Mouse (Mus musculus): ENCODE data around the gene 2310033P09Rik. TPM values are rescaled to one million over a fixed set of nuclear protein-coding genes. Genes with fewer than 3 reads are reported as not detected.

2310033P09Rik gene
- polyA plus RNA-seq, 1 experiment from 2014 or later, result 41.3 TPM

DNA sequence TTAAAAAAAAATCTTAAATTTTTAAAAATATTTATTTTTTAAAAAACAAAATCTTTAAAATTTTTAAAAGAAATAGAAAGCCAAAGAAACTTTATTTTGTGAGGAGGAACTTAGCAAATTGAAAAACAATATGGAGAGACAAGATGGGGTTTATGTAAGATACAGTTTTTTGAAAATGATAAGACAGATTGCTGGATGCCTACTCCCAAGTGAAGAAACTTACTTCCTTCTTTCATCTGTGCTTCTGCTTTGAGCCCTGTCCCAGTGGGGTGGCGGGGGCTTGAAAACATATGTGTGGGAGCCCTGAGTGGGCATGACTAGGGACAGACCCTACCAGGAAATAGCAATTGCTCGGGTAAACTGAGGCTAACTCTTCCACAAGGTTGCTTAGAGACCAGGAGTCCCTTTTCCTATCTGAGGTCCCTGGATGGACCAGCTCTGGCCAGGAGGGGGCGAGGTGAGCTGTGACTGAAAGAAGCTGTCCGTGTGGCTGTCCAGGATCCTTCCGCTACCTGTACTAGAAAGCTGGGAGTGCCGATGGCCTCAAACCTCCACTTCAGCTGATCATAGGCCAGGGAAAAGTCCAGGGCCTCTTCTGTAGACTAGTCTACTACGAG lies 22.1 kb downstream of the 2310033P09Rik start:
- H3K36me3 ChIP-seq (ENCODE audit: control insufficient read depth, insufficient read depth, low read length), result no peaks in the 10 kb centered on the region
- no peaks in the 10 kb centered on the region for H3K9me3 ChIP-seq (ENCODE audit: control insufficient read depth, low read length)
- no peak overlapping the region for H3K4me2 ChIP-seq
- 13% methylated on average over 7 of the region's 7 CpGs for WGBS
- H3K27ac ChIP-seq (ENCODE audit: low read depth, low read length), result no peak overlapping the region
- peak; percentile 74 for DNase-seq (ENCODE audit: low spot score)
- no peak overlapping the region for H3K9ac ChIP-seq (ENCODE audit: low read depth, low read length)
- no peak for ATAC-seq (replicated peaks; ENCODE audit: low FRiP score)
- peaks cover 23% of the 10 kb centered on the region for H3K4me1 ChIP-seq (replicated peaks; ENCODE audit: control insufficient read depth, insufficient read depth, low read length)
- H3K27me3 ChIP-seq (replicated peaks; ENCODE audit: control insufficient read depth, insufficient read depth, low read length), result no peaks in the 10 kb centered on the region
- no peak overlapping the region for H3K4me3 ChIP-seq (ENCODE audit: low read depth, low read length)

DNA sequence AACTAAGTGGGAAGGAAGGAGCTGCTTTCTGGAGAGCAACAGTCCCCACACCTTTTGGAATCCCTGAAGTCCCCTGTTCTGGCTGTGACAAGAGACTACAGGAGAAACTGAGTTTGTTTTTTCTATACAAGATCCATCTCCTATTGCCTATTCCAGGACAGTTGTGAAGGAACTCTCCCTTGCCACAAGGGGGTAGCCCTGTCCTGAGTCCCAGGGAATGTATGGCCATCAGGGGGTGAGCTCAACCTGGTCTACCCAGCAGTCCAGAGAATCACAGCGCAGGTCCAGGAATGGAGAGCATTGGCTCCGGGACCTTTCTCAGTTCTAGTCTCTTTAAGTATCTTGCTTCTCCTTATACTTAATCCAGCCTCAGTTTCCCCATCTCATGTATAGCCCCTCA lies 24.7 kb downstream of the 2310033P09Rik start:
- no peak overlapping the region for H3K4me3 ChIP-seq (ENCODE audit: low read depth, low read length)
- WGBS, result 60% methylated on average over 2 of the region's 2 CpGs

DNA sequence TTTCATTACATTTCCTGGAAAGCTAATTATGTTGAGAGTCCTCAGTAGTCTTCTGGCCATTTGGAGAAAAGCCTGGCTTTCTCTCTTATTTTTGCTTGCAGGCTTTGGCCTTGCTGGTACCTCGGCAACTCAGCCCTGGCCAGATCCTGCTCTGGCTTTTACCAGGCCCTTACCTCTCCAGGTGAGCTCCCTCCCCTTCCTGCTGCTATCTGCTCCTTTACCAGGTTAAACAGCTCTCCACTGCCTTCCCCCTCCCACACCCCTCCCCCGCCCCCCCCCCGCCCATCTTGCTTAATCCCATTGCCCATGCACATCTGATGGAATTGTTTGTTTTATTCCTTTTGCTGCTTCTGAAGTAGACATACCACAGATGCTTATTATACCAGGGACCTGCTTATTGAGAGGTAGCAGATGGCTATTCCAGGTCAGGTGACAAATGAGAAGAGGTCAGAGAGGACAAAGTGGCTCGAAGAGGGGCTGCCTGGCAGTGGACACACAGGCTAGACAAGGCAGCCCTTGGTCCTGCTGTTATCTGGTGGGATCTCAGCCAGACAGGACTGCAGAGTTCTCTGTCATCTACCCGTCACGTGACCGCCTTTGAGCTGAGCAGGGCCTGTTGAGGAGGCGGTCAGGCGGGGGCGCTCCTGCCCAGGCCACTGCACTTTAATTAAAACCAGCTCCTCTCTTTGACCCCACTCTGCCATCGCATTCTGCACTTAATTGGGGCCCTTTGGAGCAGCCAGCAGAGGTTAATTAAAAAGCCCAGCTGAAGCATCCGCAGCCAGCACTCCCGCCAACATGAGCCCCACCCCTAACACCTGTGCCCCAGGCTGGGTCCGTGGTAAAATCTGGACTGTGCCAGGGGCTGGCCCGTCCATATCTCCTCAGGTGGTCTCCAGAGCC lies 30.7 kb downstream of the 2310033P09Rik start:
- H3K27me3 ChIP-seq (replicated peaks; ENCODE audit: control insufficient read depth, insufficient read depth, low read length), result peaks cover 42% of the 10 kb centered on the region
- 7% methylated on average over 15 of the region's 15 CpGs for WGBS
- no peak overlapping the region for H3K9ac ChIP-seq (ENCODE audit: low read depth, low read length)
- H3K4me3 ChIP-seq (ENCODE audit: low read depth, low read length), result no peak overlapping the region
- ATAC-seq (replicated peaks; ENCODE audit: low FRiP score) (peak; percentile 72), DNase-seq (ENCODE audit: low spot score) (peak; percentile 54)
- H3K36me3 ChIP-seq (ENCODE audit: control insufficient read depth, insufficient read depth, low read length), result no peaks in the 10 kb centered on the region
- no peak overlapping the region for H3K27ac ChIP-seq (ENCODE audit: low read depth, low read length)
- 0 out of 2 replicates have a peak, but pooled peaks cover 2% of the 10 kb centered on the region for H3K4me1 ChIP-seq (replicated peaks; ENCODE audit: control insufficient read depth, insufficient read depth, low read length)
- no peaks in the 10 kb centered on the region for H3K9me3 ChIP-seq (ENCODE audit: control insufficient read depth, low read length)
- H3K4me2 ChIP-seq, result no peak overlapping the region

More for the DNA sequence above, 24.7 kb downstream of the 2310033P09Rik start:
- H3K27me3 ChIP-seq (replicated peaks; ENCODE audit: control insufficient read depth, insufficient read depth, low read length), result no peaks in the 10 kb centered on the region
- H3K36me3 ChIP-seq (ENCODE audit: control insufficient read depth, insufficient read depth, low read length), result no peaks in the 10 kb centered on the region
- H3K9me3 ChIP-seq (ENCODE audit: control insufficient read depth, low read length), result no peaks in the 10 kb centered on the region
- DNase-seq (ENCODE audit: low spot score), result no peak
- no peak for ATAC-seq (replicated peaks; ENCODE audit: low FRiP score)
- no peak overlapping the region for H3K9ac ChIP-seq (ENCODE audit: low read depth, low read length)
- no peak overlapping the region for H3K4me2 ChIP-seq
- H3K4me1 ChIP-seq (replicated peaks; ENCODE audit: control insufficient read depth, insufficient read depth, low read length), result peaks cover 7% of the 10 kb centered on the region
- H3K27ac ChIP-seq (ENCODE audit: low read depth, low read length), result no peak overlapping the region

DNA sequence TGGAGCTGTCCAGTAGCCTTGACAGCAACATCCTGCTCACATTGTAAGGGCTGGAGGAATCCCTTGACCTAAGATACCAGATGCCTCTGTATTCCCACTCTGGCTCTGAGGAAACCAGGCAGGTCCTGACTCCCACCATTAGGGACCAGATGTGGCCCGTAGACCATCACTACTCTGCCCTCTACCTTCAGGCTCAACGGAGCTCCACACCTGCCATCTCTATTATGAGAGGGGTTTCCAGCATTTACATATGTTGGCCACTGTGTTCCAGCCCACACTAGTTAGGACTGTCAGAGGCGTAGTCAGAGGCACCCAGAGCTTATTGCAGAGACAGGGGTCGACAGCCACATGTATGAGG lies 31.3 kb downstream of the 2310033P09Rik start:
- no peak overlapping the region for H3K4me2 ChIP-seq
- no peak overlapping the region for H3K27ac ChIP-seq (ENCODE audit: low read depth, low read length)
- peaks cover 48% of the 10 kb centered on the region for H3K27me3 ChIP-seq (replicated peaks; ENCODE audit: control insufficient read depth, insufficient read depth, low read length)
- WGBS, result 52% methylated on average over 4 of the region's 4 CpGs
- 0 out of 2 replicates have a peak, but pooled peaks cover 2% of the 10 kb centered on the region for H3K4me1 ChIP-seq (replicated peaks; ENCODE audit: control insufficient read depth, insufficient read depth, low read length)
- H3K9ac ChIP-seq (ENCODE audit: low read depth, low read length), result no peak overlapping the region
- no peaks in the 10 kb centered on the region for H3K36me3 ChIP-seq (ENCODE audit: control insufficient read depth, insufficient read depth, low read length)
- H3K4me3 ChIP-seq (ENCODE audit: low read depth, low read length), result no peak overlapping the region
- ATAC-seq (replicated peaks; ENCODE audit: low FRiP score) (no peak), DNase-seq (ENCODE audit: low spot score) (no peak)
- H3K9me3 ChIP-seq (ENCODE audit: control insufficient read depth, low read length), result no peaks in the 10 kb centered on the region

DNA sequence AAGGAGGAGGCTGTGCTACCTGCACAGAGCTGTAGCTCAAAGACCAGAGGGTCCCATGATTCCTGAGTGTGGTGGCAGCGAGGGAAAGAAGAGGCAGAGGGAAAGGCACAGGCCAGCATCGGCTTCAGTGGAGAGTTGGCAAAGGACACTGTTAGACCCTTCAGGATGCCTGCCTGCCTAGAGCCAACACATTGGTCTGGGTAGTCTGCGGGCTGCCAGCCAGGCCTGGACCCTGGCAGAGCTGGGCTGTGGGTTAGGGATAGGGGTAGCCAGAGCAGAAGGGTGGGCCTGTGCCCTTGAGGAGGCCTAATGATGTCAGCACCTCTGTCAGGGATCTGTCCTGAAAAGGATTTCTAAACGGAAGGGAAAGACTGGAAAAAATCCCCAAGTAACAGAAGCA lies 31.7 kb downstream of the 2310033P09Rik start:
- ATAC-seq (replicated peaks; ENCODE audit: low FRiP score) (no peak), DNase-seq (ENCODE audit: low spot score) (no peak)
- no peak overlapping the region for H3K4me3 ChIP-seq (ENCODE audit: low read depth, low read length)

DNA sequence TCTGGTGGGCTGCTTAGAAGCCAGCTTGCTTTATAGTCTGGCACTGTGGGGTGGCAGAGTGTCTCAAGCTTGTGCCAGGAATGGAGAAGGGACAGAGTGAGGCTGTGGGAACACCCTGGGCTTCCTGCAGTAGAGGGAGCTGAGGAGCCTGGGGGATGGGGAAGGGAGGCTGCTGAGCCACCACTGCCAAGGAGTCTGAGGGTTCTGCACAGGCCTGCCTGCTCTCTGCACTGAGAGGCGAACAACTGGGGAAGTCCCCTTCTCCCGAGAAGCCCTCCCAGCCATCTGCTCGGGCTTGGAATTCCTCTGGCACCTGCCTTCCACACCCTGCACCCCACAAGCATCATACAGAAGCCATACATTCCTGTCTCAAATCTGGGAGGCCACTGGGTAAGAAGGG lies 33.7 kb downstream of the 2310033P09Rik start:
- H3K36me3 ChIP-seq (ENCODE audit: control insufficient read depth, insufficient read depth, low read length), result no peaks in the 10 kb centered on the region
- ATAC-seq (replicated peaks; ENCODE audit: low FRiP score) (no peak), DNase-seq (ENCODE audit: low spot score) (no peak)
- no peaks in the 10 kb centered on the region for H3K9me3 ChIP-seq (ENCODE audit: control insufficient read depth, low read length)
- H3K27ac ChIP-seq (ENCODE audit: low read depth, low read length), result no peak overlapping the region
- WGBS, result 25% methylated on average over 3 of the region's 3 CpGs
- no peak overlapping the region for H3K4me2 ChIP-seq
- no peak overlapping the region for H3K9ac ChIP-seq (ENCODE audit: low read depth, low read length)
- H3K27me3 ChIP-seq (replicated peaks; ENCODE audit: control insufficient read depth, insufficient read depth, low read length), result peaks cover 60% of the 10 kb centered on the region
- H3K4me3 ChIP-seq (ENCODE audit: low read depth, low read length), result no peak overlapping the region
- 0 out of 2 replicates have a peak, but pooled peaks cover 2% of the 10 kb centered on the region for H3K4me1 ChIP-seq (replicated peaks; ENCODE audit: control insufficient read depth, insufficient read depth, low read length)

More for the DNA sequence above, 31.7 kb downstream of the 2310033P09Rik start:
- Histone ChIP-seq H3K27ac (ENCODE audit: low read depth, low read length) (no peak overlapping the region), H3K36me3 (ENCODE audit: control insufficient read depth, insufficient read depth, low read length) (no peaks in the 10 kb centered on the region), H3K9ac (ENCODE audit: low read depth, low read length) (no peak overlapping the region), H3K9me3 (ENCODE audit: control insufficient read depth, low read length) (no peaks in the 10 kb centered on the region), H3K27me3 (replicated peaks; ENCODE audit: control insufficient read depth, insufficient read depth, low read length) (peaks cover 50% of the 10 kb centered on the region), H3K4me2 (no peak overlapping the region), H3K4me1 (replicated peaks; ENCODE audit: control insufficient read depth, insufficient read depth, low read length) (0 out of 2 replicates have a peak, but pooled peaks cover 2% of the 10 kb centered on the region)
- WGBS, result 88% methylated on average over 4 of the region's 4 CpGs

DNA sequence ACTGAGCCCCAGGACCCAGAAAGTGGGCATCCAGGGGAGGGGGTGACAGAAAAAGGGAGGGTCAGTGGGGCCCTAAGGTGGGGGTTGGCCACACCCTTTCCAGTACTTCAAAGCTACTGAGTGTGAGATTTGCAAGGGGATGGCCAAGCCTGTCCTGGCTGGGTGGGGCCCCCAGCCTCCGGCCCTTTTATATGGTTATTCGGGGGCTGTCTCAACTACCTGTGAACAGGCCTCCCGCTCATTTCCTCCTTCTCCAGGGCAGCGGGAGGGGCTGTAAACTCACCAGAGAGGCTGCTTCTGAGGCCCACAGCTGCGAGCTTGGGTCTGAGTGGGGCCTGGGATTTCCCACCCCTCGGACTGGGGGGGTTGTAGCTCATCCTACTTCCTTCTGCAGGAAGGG lies 35.7 kb downstream of the 2310033P09Rik start:
- WGBS, result 34% methylated on average over 6 of the region's 6 CpGs
- no peak overlapping the region for H3K4me3 ChIP-seq (ENCODE audit: low read depth, low read length)
- no peaks in the 10 kb centered on the region for H3K36me3 ChIP-seq (ENCODE audit: control insufficient read depth, insufficient read depth, low read length)
- no peak overlapping the region for H3K4me2 ChIP-seq
- no peak overlapping the region for H3K9ac ChIP-seq (ENCODE audit: low read depth, low read length)
- peaks cover 78% of the 10 kb centered on the region for H3K27me3 ChIP-seq (replicated peaks; ENCODE audit: control insufficient read depth, insufficient read depth, low read length)
- no peaks in the 10 kb centered on the region for H3K9me3 ChIP-seq (ENCODE audit: control insufficient read depth, low read length)
- no peak overlapping the region for H3K27ac ChIP-seq (ENCODE audit: low read depth, low read length)
- no peak for ATAC-seq (replicated peaks; ENCODE audit: low FRiP score)
- 0 out of 2 replicates have a peak, but pooled peaks cover under 1% of the 10 kb centered on the region for H3K4me1 ChIP-seq (replicated peaks; ENCODE audit: control insufficient read depth, insufficient read depth, low read length)
- DNase-seq (ENCODE audit: low spot score), result no peak

DNA sequence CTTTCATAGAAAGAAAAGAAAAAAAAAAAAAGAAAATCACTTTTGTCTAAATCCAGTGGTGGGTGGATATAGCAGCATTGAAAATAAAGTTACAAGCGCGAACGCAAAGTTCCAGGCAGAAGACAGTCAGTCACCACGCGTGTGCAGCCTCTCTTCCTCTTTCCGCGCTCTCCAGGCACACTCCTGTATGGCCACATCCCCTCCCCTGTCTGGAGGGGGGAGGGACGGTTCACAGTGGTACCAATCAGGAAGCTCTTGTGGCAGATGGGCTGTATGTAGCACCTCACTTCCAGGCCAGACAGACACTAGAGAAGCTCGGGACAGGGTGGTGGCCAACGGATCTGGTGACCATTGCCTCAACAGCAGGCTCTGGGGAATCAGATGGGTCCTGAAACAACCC lies 40.0 kb downstream of the 2310033P09Rik start:
- no peak overlapping the region for H3K9ac ChIP-seq (ENCODE audit: low read depth, low read length)
- 30% methylated on average over 10 of the region's 10 CpGs for WGBS
- no peak overlapping the region for H3K4me2 ChIP-seq
- H3K36me3 ChIP-seq (ENCODE audit: control insufficient read depth, insufficient read depth, low read length), result no peaks in the 10 kb centered on the region
- H3K27me3 ChIP-seq (replicated peaks; ENCODE audit: control insufficient read depth, insufficient read depth, low read length), result peaks cover 77% of the 10 kb centered on the region
- no peaks in the 10 kb centered on the region for H3K9me3 ChIP-seq (ENCODE audit: control insufficient read depth, low read length)
- no peak overlapping the region for H3K4me3 ChIP-seq (ENCODE audit: low read depth, low read length)
- H3K27ac ChIP-seq (ENCODE audit: low read depth, low read length), result no peak overlapping the region
- H3K4me1 ChIP-seq (replicated peaks; ENCODE audit: control insufficient read depth, insufficient read depth, low read length), result no peaks in the 10 kb centered on the region
- DNase-seq (ENCODE audit: low spot score) (no peak), ATAC-seq (replicated peaks; ENCODE audit: low FRiP score) (no peak)

All from liver, embryonic 11.5 days (tissue).